Mouse (Mus musculus): ENCODE data around the gene Smc5. TPM values are rescaled to one million over a fixed set of nuclear protein-coding genes. Genes with fewer than 3 reads are reported as not detected.

Smc5 gene
- polyA plus RNA-seq, 2 experiments = 33.4 to 56.3 TPM

- Histone ChIP-seq H3K27ac (replicated peaks; ENCODE audit: low read depth, low read length) (no peak overlapping the region), H3K9ac (ENCODE audit: low read depth, low read length, severe bottlenecking) (no peak overlapping the region), H3K4me1 (ENCODE audit: control insufficient read depth, insufficient read depth, low read length) (no peaks in the 10 kb centered on the region), H3K4me3 (replicated peaks; ENCODE audit: low read length) (no peak overlapping the region), H3K9me3 (ENCODE audit: control insufficient read depth, low read length) (no peaks in the 10 kb centered on the region), H3K27me3 (ENCODE audit: control insufficient read depth, insufficient read depth, low read length) (no peaks in the 10 kb centered on the region), H3K36me3 (ENCODE audit: control insufficient read depth, insufficient read depth, low read length) (no peaks in the 10 kb centered on the region), H3K4me2 (replicated peaks; ENCODE audit: low read depth, low read length, severe bottlenecking) (no peak overlapping the region)
- DNase-seq (ENCODE audit: low spot score) (no peak), ATAC-seq (ENCODE audit: low FRiP score, low read depth) (no peak)
- 80% methylated on average over 2 of the region's 2 CpGs for WGBS
- TF ChIP-seq POLR2A (IDR thresholded peaks at IDR 0.05; ENCODE audit: borderline replicate concordance, extremely low read depth, insufficient read depth, insufficient read length) = no peak
Measured at GRCm38 (mm10) chr19:23309979-23310378, 36.3 kb upstream of the Smc5 start.

GRCm38 (mm10) chr19:23306671-23307070, 33.0 kb upstream of the Smc5 start:
- Histone ChIP-seq H3K9me3 (ENCODE audit: control insufficient read depth, low read length) (no peaks in the 10 kb centered on the region), H3K4me1 (ENCODE audit: control insufficient read depth, insufficient read depth, low read length) (no peaks in the 10 kb centered on the region), H3K9ac (ENCODE audit: low read depth, low read length, severe bottlenecking) (no peak overlapping the region), H3K27ac (replicated peaks; ENCODE audit: low read depth, low read length) (no peak overlapping the region), H3K4me3 (replicated peaks; ENCODE audit: low read length) (no peak overlapping the region), H3K4me2 (replicated peaks; ENCODE audit: low read depth, low read length, severe bottlenecking) (no peak overlapping the region), H3K36me3 (ENCODE audit: control insufficient read depth, insufficient read depth, low read length) (no peaks in the 10 kb centered on the region), H3K27me3 (ENCODE audit: control insufficient read depth, insufficient read depth, low read length) (no peaks in the 10 kb centered on the region)
- WGBS = 77% methylated on average over 7 of the region's 7 CpGs
- DNase-seq (ENCODE audit: low spot score) (no peak), ATAC-seq (ENCODE audit: low FRiP score, low read depth) (no peak)
- TF ChIP-seq POLR2A (IDR thresholded peaks at IDR 0.05; ENCODE audit: borderline replicate concordance, extremely low read depth, insufficient read depth, insufficient read length) = no peak

- 82% methylated on average over 3 of the region's 3 CpGs for WGBS
- Histone ChIP-seq H3K36me3 (ENCODE audit: control insufficient read depth, insufficient read depth, low read length) (no peaks in the 10 kb centered on the region), H3K9ac (ENCODE audit: low read depth, low read length, severe bottlenecking) (no peak overlapping the region), H3K9me3 (ENCODE audit: control insufficient read depth, low read length) (no peaks in the 10 kb centered on the region), H3K4me1 (ENCODE audit: control insufficient read depth, insufficient read depth, low read length) (no peaks in the 10 kb centered on the region), H3K4me2 (replicated peaks; ENCODE audit: low read depth, low read length, severe bottlenecking) (no peak overlapping the region), H3K4me3 (replicated peaks; ENCODE audit: low read length) (no peak overlapping the region), H3K27me3 (ENCODE audit: control insufficient read depth, insufficient read depth, low read length) (no peaks in the 10 kb centered on the region), H3K27ac (replicated peaks; ENCODE audit: low read depth, low read length) (no peak overlapping the region)
- no peak for TF ChIP-seq POLR2A (IDR thresholded peaks at IDR 0.05; ENCODE audit: borderline replicate concordance, extremely low read depth, insufficient read depth, insufficient read length)
- ATAC-seq (ENCODE audit: low FRiP score, low read depth) = no peak
- DNase-seq (ENCODE audit: low spot score) = no peak
Measured at GRCm38 (mm10) chr19:23299987-23300386, 26.3 kb upstream of the Smc5 start.

GRCm38 (mm10) chr19:23298917-23299316, 25.2 kb upstream of the Smc5 start:
- no peak for TF ChIP-seq POLR2A (IDR thresholded peaks at IDR 0.05; ENCODE audit: borderline replicate concordance, extremely low read depth, insufficient read depth, insufficient read length)
- no peak for DNase-seq (ENCODE audit: low spot score)
- H3K9ac ChIP-seq (ENCODE audit: low read depth, low read length, severe bottlenecking) = no peak overlapping the region

GRCm38 (mm10) chr19:23297191-23297590, 23.5 kb upstream of the Smc5 start:
- Histone ChIP-seq H3K27me3 (ENCODE audit: control insufficient read depth, insufficient read depth, low read length) (no peaks in the 10 kb centered on the region), H3K4me3 (replicated peaks; ENCODE audit: low read length) (no peak overlapping the region), H3K9me3 (ENCODE audit: control insufficient read depth, low read length) (no peaks in the 10 kb centered on the region), H3K27ac (replicated peaks; ENCODE audit: low read depth, low read length) (no peak overlapping the region), H3K36me3 (ENCODE audit: control insufficient read depth, insufficient read depth, low read length) (no peaks in the 10 kb centered on the region), H3K4me1 (ENCODE audit: control insufficient read depth, insufficient read depth, low read length) (no peaks in the 10 kb centered on the region), H3K9ac (ENCODE audit: low read depth, low read length, severe bottlenecking) (no peak overlapping the region), H3K4me2 (replicated peaks; ENCODE audit: low read depth, low read length, severe bottlenecking) (no peak overlapping the region)
- TF ChIP-seq POLR2A (IDR thresholded peaks at IDR 0.05; ENCODE audit: borderline replicate concordance, extremely low read depth, insufficient read depth, insufficient read length) = no peak
- DNase-seq (ENCODE audit: low spot score) (no peak), ATAC-seq (ENCODE audit: low FRiP score, low read depth) (no peak)

More at GRCm38 (mm10) chr19:23298917-23299316, 25.2 kb upstream of the Smc5 start:
- 75% methylated on average over 1 of the region's 1 CpGs for WGBS
- no peak for ATAC-seq (ENCODE audit: low FRiP score, low read depth)
- no peak overlapping the region for H3K4me3 ChIP-seq (replicated peaks; ENCODE audit: low read length)
- H3K27me3 ChIP-seq (ENCODE audit: control insufficient read depth, insufficient read depth, low read length) = no peaks in the 10 kb centered on the region
- no peak overlapping the region for H3K4me2 ChIP-seq (replicated peaks; ENCODE audit: low read depth, low read length, severe bottlenecking)
- no peaks in the 10 kb centered on the region for H3K4me1 ChIP-seq (ENCODE audit: control insufficient read depth, insufficient read depth, low read length)
- no peak overlapping the region for H3K27ac ChIP-seq (replicated peaks; ENCODE audit: low read depth, low read length)
- H3K36me3 ChIP-seq (ENCODE audit: control insufficient read depth, insufficient read depth, low read length) = no peaks in the 10 kb centered on the region
- no peaks in the 10 kb centered on the region for H3K9me3 ChIP-seq (ENCODE audit: control insufficient read depth, low read length)

GRCm38 (mm10) chr19:23289251-23289650, 15.6 kb upstream of the Smc5 start:
- H3K27ac ChIP-seq (replicated peaks; ENCODE audit: low read depth, low read length) = no peak overlapping the region
- ATAC-seq (ENCODE audit: low FRiP score, low read depth) (no peak), DNase-seq (ENCODE audit: low spot score) (no peak)
- 67% methylated on average over 1 of the region's 1 CpGs for WGBS
- no peaks in the 10 kb centered on the region for H3K27me3 ChIP-seq (ENCODE audit: control insufficient read depth, insufficient read depth, low read length)
- H3K4me3 ChIP-seq (replicated peaks; ENCODE audit: low read length) = no peak overlapping the region
- H3K36me3 ChIP-seq (ENCODE audit: control insufficient read depth, insufficient read depth, low read length) = no peaks in the 10 kb centered on the region
- H3K4me2 ChIP-seq (replicated peaks; ENCODE audit: low read depth, low read length, severe bottlenecking) = no peak overlapping the region
- no peak overlapping the region for H3K9ac ChIP-seq (ENCODE audit: low read depth, low read length, severe bottlenecking)
- H3K9me3 ChIP-seq (ENCODE audit: control insufficient read depth, low read length) = no peaks in the 10 kb centered on the region; the same call in 1 of the 2 replicates
- no peaks in the 10 kb centered on the region for H3K4me1 ChIP-seq (ENCODE audit: control insufficient read depth, insufficient read depth, low read length)
- no peak for TF ChIP-seq POLR2A (IDR thresholded peaks at IDR 0.05; ENCODE audit: borderline replicate concordance, extremely low read depth, insufficient read depth, insufficient read length)
